Mouse (Mus musculus) kidney, embryonic 14.5 days (tissue): ENCODE results near the gene Dstyk. TPM values are rescaled to one million over a fixed set of nuclear protein-coding genes. Genes with fewer than 3 reads are reported as not detected.

Source experiments
- ATAC-seq: fragments of 200-750 bp; cut with Nextera tagmentation; 2 replicates; pipeline ENCODE4 v1.8.0; 2017; ENCODE audit warnings: moderate number of reproducible peaks, mild to moderate bottlenecking, moderate TSS enrichment, moderate library complexity; ENCODE audit not compliant: low FRiP score, low TSS enrichment
- H3K27ac ChIP-seq: fragments of 300-500 bp; sonication (generic); 2 replicates; pipeline ENCODE4 v1.5.1; 2014; ENCODE audit warnings: low read depth, mild to moderate bottlenecking, low read length, moderate library complexity, mixed read lengths
- H3K27me3 ChIP-seq: fragments of 300-500 bp; sonication (generic); 2 replicates; pipeline ENCODE4 v1.6.1; 2014; ENCODE audit warnings: mild to moderate bottlenecking, low read length; ENCODE audit not compliant: control insufficient read depth, insufficient read depth
- H3K36me3 ChIP-seq: fragments of 300-500 bp; sonication (generic); 2 replicates; pipeline ENCODE4 v1.6.1; 2014; ENCODE audit warnings: low read length, mixed read lengths; ENCODE audit not compliant: control insufficient read depth, insufficient read depth
- H3K4me1 ChIP-seq: fragments of 300-500 bp; sonication (generic); 2 replicates; pipeline ENCODE4 v1.6.1; 2014; ENCODE audit warnings: low read length, mixed read lengths; ENCODE audit not compliant: control insufficient read depth, insufficient read depth
- H3K4me2 ChIP-seq: fragments of 300-500 bp; sonication (generic); replicated peaks from 2 replicates; pipeline ENCODE4 v1.6.1; 2014; ENCODE audit warnings: low read depth, mild to moderate bottlenecking, low read length
- H3K4me3 ChIP-seq: fragments of 300-500 bp; sonication (generic); 2 replicates; pipeline ENCODE4 v1.5.1; 2014; ENCODE audit warnings: mild to moderate bottlenecking, low read length
- H3K9ac ChIP-seq: fragments of 300-500 bp; sonication (generic); 2 replicates; pipeline ENCODE4 v1.6.1; 2014; ENCODE audit warnings: low read depth, mild to moderate bottlenecking, low read length, moderate library complexity
- H3K9me3 ChIP-seq: fragments of 300-500 bp; sonication (generic); 2 replicates; pipeline ENCODE4 v1.6.1; 2016; ENCODE audit warnings: low read length; ENCODE audit not compliant: control insufficient read depth
- WGBS: fragments of 180-500 bp; shearing (Covaris S2); extraction: QIAGEN DNeasy Blood & Tissue Kit; methylation state at CpG from one replicate; pipeline ENCODE4 v1.1.7; 2014; 5-methylcytosine and 5-hydroxymethylcytosine counted together
- polyA plus RNA-seq: library from polyadenylated mRNA; unstranded; fragments of >200 nt; fragmentation: Nextera tagmentation; extraction: Ambion mirVana; gene quantifications from 2 replicates; pipeline ENCODE4 v1.2.1, GENCODE M21; 2014

Dstyk gene
- polyA plus RNA-seq, 1 experiment from 2014 or later = 22.1 TPM

- no peak for ATAC-seq
- no peaks in the 10 kb centered on the region for H3K4me1 ChIP-seq
- no peak overlapping the region for H3K4me2 ChIP-seq
- no peak overlapping the region for H3K9ac ChIP-seq
- no peak overlapping the region for H3K27ac ChIP-seq
- no peaks in the 10 kb centered on the region for H3K36me3 ChIP-seq
- no peaks in the 10 kb centered on the region for H3K27me3 ChIP-seq
- H3K4me3 ChIP-seq = no peak overlapping the region
- H3K9me3 ChIP-seq = no peaks in the 10 kb centered on the region
Measured at GRCm38 (mm10) chr1:132425600-132425999, 8.2 kb downstream of the Dstyk start.

GRCm38 (mm10) chr1:132430818-132431217 is 13.5 kb downstream of the Dstyk start:
- Histone ChIP-seq H3K9ac (no peak overlapping the region), H3K4me2 (no peak overlapping the region), H3K27ac (no peak overlapping the region), H3K9me3 (no peaks in the 10 kb centered on the region), H3K4me1 (peaks cover 4% of the 10 kb centered on the region; the same call in 1 of the 2 replicates), H3K36me3 (peaks cover 11% of the 10 kb centered on the region; the same call in 1 of the 2 replicates), H3K27me3 (no peaks in the 10 kb centered on the region), H3K4me3 (no peak overlapping the region)
- ATAC-seq = no peak
- 60% methylated on average over 3 of the region's 3 CpGs for WGBS

- ATAC-seq = no peak
- Histone ChIP-seq H3K4me3 (no peak overlapping the region), H3K4me1 (peaks cover 4% of the 10 kb centered on the region; the same call in 1 of the 2 replicates), H3K27ac (no peak overlapping the region), H3K9me3 (no peaks in the 10 kb centered on the region), H3K4me2 (no peak overlapping the region), H3K9ac (no peak overlapping the region), H3K36me3 (peaks cover 15% of the 10 kb centered on the region; the same call in 1 of the 2 replicates), H3K27me3 (no peaks in the 10 kb centered on the region)
- WGBS = 58% methylated on average over 9 of the region's 9 CpGs
Measured at GRCm38 (mm10) chr1:132431716-132432115, 14.4 kb downstream of the Dstyk start.

GRCm38 (mm10) chr1:132433349-132433748 is 16.0 kb downstream of the Dstyk start:
- Histone ChIP-seq H3K9ac (no peak overlapping the region), H3K4me1 (peaks cover 4% of the 10 kb centered on the region; the same call in 1 of the 2 replicates), H3K27me3 (no peaks in the 10 kb centered on the region), H3K9me3 (no peaks in the 10 kb centered on the region), H3K27ac (no peak overlapping the region), H3K4me3 (no peak overlapping the region), H3K4me2 (no peak overlapping the region), H3K36me3 (peaks cover 20% of the 10 kb centered on the region; the same call in 1 of the 2 replicates)
- WGBS = 78% methylated on average over 5 of the region's 5 CpGs
- no peak for ATAC-seq

GRCm38 (mm10) chr1:132434032-132434431 is 16.7 kb downstream of the Dstyk start:
- H3K9ac ChIP-seq = no peak overlapping the region
- WGBS = 88% methylated on average over 12 of the region's 12 CpGs
- no peak for ATAC-seq

GRCm38 (mm10) chr1:132436320-132436958 is 19.1 kb downstream of the Dstyk start:
- Histone ChIP-seq H3K4me3 (no peak overlapping the region), H3K9ac (no peak overlapping the region), H3K36me3 (peaks cover 31% of the 10 kb centered on the region; the same call in 1 of the 2 replicates), H3K27me3 (no peaks in the 10 kb centered on the region), H3K9me3 (no peaks in the 10 kb centered on the region; the same call in 1 of the 2 replicates), H3K4me1 (peaks cover 4% of the 10 kb centered on the region; the same call in 1 of the 2 replicates), H3K4me2 (no peak overlapping the region), H3K27ac (peak overlapping the region; percentile 47; the same call in 1 of the 2 replicates)
- 75% methylated on average over 4 of the region's 4 CpGs for WGBS
- no peak for ATAC-seq

More at GRCm38 (mm10) chr1:132434032-132434431, 16.7 kb downstream of the Dstyk start:
- no peak overlapping the region for H3K27ac ChIP-seq
- H3K9me3 ChIP-seq = no peaks in the 10 kb centered on the region
- H3K27me3 ChIP-seq = no peaks in the 10 kb centered on the region
- H3K4me3 ChIP-seq = no peak overlapping the region
- H3K4me1 ChIP-seq = peaks cover 4% of the 10 kb centered on the region; the same call in 1 of the 2 replicates
- peaks cover 20% of the 10 kb centered on the region; the same call in 1 of the 2 replicates for H3K36me3 ChIP-seq
- no peak overlapping the region for H3K4me2 ChIP-seq

GRCm38 (mm10) chr1:132436960-132437359 is 19.6 kb downstream of the Dstyk start:
- Histone ChIP-seq H3K9me3 (no peaks in the 10 kb centered on the region; the same call in 1 of the 2 replicates), H3K27me3 (no peaks in the 10 kb centered on the region), H3K4me1 (no peaks in the 10 kb centered on the region), H3K27ac (no peak overlapping the region), H3K36me3 (peaks cover 34% of the 10 kb centered on the region; the same call in 1 of the 2 replicates), H3K4me3 (no peak overlapping the region), H3K9ac (no peak overlapping the region), H3K4me2 (no peak overlapping the region)
- 93% methylated on average over 1 of the region's 1 CpGs for WGBS
- ATAC-seq = no peak

- no peaks in the 10 kb centered on the region for H3K27me3 ChIP-seq
- H3K4me1 ChIP-seq = no peaks in the 10 kb centered on the region
- H3K4me3 ChIP-seq = no peak overlapping the region
- no peak for ATAC-seq
- no peak overlapping the region for H3K27ac ChIP-seq
- no peaks in the 10 kb centered on the region; the same call in 1 of the 2 replicates for H3K9me3 ChIP-seq
- 80% methylated on average over 5 of the region's 5 CpGs for WGBS
- no peak overlapping the region for H3K4me2 ChIP-seq
- H3K36me3 ChIP-seq = peaks cover 38% of the 10 kb centered on the region; the same call in 1 of the 2 replicates
- H3K9ac ChIP-seq = no peak overlapping the region
Measured at GRCm38 (mm10) chr1:132437389-132437788, 20.0 kb downstream of the Dstyk start.

GRCm38 (mm10) chr1:132440896-132441435 is 23.6 kb downstream of the Dstyk start:
- peaks cover 30% of the 10 kb centered on the region; the same call in 1 of the 2 replicates for H3K36me3 ChIP-seq
- no peak overlapping the region for H3K9ac ChIP-seq
- no peak overlapping the region for H3K4me3 ChIP-seq
- H3K4me1 ChIP-seq = no peaks in the 10 kb centered on the region
- no peak for ATAC-seq
- H3K4me2 ChIP-seq = no peak overlapping the region
- 68% methylated on average over 1 of the region's 1 CpGs for WGBS
- H3K9me3 ChIP-seq = no peaks in the 10 kb centered on the region; the same call in 1 of the 2 replicates
- no peak overlapping the region for H3K27ac ChIP-seq
- H3K27me3 ChIP-seq = no peaks in the 10 kb centered on the region
